Mouse (Mus musculus): ENCODE data around the gene March6.

DNA sequence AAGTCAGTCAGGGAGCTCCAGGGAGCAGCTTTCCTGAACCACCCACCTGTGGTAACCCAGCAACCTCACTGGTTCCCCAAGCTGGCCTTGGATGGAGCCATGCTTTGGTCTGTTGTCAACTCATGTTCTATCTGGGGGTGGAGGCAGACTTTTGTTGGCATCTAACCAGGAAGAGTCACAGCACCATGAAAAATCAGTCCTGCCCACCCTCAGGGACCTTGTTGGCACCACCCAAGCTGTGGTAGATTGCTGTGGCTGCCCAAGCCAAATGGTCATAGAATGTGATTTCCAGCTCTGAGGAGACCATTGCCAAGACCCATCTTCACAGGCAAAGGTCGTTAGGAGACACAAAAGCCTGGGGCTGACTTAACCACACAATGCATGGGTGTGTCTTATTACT, 94.8 kb downstream of the March6 start:
- TF ChIP-seq CTCF (IDR thresholded peaks at IDR 0.05; ENCODE audit: control insufficient read depth, insufficient read depth, insufficient replicate concordance, low read depth, low read length) (no peak; the same call in 1 of the 2 replicates), POLR2A (IDR thresholded peaks at IDR 0.05; ENCODE audit: control insufficient read depth, low read depth, low read length) (no peak)

Data from testis, adult 2 months (tissue).